Mouse (Mus musculus) liver, adult 10 weeks (tissue): ENCODE data around the gene Lmbrd1. TPM values are rescaled to one million over a fixed set of nuclear protein-coding genes. Genes with fewer than 3 reads are reported as not detected.

ENCODE experiments used
- polyA plus RNA-seq: library from polyadenylated mRNA; stranded (reverse); fragments of 350-450 nt; fragmentation: Illumina TruSeq; extraction: RNeasy Lipid Tissue Mini Kit (QIAGEN cat#74804); gene quantifications from one replicate; pipeline ENCODE4 v1.2.3, GENCODE M21; 2014; ENCODE audit warnings: low read depth, low replicate concordance

The Lmbrd1 gene
- polyA plus RNA-seq, result 51.7 TPM

DNA sequence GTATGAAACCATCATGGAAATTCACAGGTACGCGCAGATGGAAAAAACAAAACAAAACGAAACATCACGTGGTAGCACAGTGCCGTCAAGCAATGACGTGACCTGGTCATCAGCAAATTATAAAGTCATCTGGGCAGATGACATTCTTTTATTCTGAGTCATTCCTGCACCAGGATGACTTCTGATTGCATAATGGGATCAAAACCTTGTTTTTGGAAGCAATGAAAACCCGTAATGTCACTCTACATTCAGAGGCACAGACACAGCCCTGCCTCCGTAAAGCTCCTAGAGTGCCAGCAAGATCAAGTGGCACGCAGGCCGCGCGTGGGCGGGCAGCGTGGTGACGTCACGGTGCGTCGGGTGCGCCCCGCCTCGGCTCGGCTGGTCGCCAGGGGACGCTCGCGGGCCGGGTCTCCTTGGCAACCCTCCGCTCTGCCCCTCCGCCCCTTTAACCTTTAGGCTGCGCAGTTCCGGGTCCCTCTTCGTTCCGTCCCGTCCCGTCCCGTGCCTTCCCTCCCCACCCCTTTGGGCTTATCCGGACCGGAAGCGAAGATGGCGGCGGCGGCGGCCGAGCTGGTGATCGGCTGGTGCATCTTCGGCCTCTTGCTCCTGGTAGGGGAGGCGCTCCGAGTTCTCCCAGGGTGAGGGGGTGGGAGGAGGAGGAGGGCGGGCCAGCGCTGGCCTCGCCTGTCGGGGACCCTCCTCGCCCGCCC is at the start of gene Lmbrd1:
Gene Lmbrd1, plus strand, starts transcription at position 426 of the 713 bp plus-strand sequence.

Other genes starting within 250 kb of the Lmbrd1 start
- gene Col19a1, start 91.2 kb upstream of the Lmbrd1 start, polyA plus RNA-seq, result not detected